Mouse (Mus musculus) MEL (cell line): Measurements from ENCODE around the gene Rsph1.

Source experiments
- CHD1 ChIP-seq: IDR thresholded peaks from 2 replicates; pipeline ENCODE4 v1.6.1; 2012; ENCODE audit warnings: low read depth, mild to moderate bottlenecking, inconsistent platforms, low read length, improper control_type of control experiment
- CTCF ChIP-seq, 3 experiments: IDR thresholded peaks in 2 of 3; conservative IDR thresholded peaks in 1 of 3; 2 replicates each; pipeline ENCODE4 v1.5.1; 2011 to 2012; ENCODE audit warnings: low read length in 3 of 3, low read depth in 2 of 3, mild to moderate bottlenecking in 2 of 3, improper control_type of control experiment in 1 of 3, inconsistent platforms in 1 of 3, mixed read lengths in 1 of 3, moderate library complexity in 1 of 3; ENCODE audit not compliant: control insufficient read depth in 1 of 3, insufficient read depth in 1 of 3, poor library complexity in 1 of 3, severe bottlenecking in 1 of 3
- ELF1 ChIP-seq: IDR thresholded peaks from 2 replicates; pipeline ENCODE4 v1.6.1; 2014; ENCODE audit warnings: low read depth, mild to moderate bottlenecking, inconsistent platforms, low read length, improper control_type of control experiment, moderate library complexity
- EP300 ChIP-seq, 2 experiments: IDR thresholded peaks; 2 replicates each; pipeline ENCODE4 v1.6.1; 2011; ENCODE audit warnings: improper control_type of control experiment in 2 of 2, low read length in 2 of 2, low read depth in 1 of 2, mild to moderate bottlenecking in 1 of 2
- MAX ChIP-seq: IDR thresholded peaks from 2 replicates; pipeline ENCODE4 v1.6.1; 2011; ENCODE audit warnings: low read length, improper control_type of control experiment
- MAZ ChIP-seq: IDR thresholded peaks from 2 replicates; pipeline ENCODE4 v1.6.1; 2012; ENCODE audit warnings: low read depth, mild to moderate bottlenecking, inconsistent platforms, low read length, improper control_type of control experiment
- NELFE ChIP-seq: IDR thresholded peaks from 2 replicates; pipeline ENCODE4 v1.6.1; 2011; ENCODE audit warnings: low read depth, low read length, improper control_type of control experiment
- POLR2A ChIP-seq, 2 experiments: IDR thresholded peaks; 2 replicates each; pipeline ENCODE4 v1.6.1; 2011 to 2012; ENCODE audit warnings: low read length in 2 of 2, mild to moderate bottlenecking in 2 of 2, control low read depth in 1 of 2, improper control_type of control experiment in 1 of 2, low read depth in 1 of 2, moderate library complexity in 1 of 2; ENCODE audit not compliant: control insufficient read depth in 1 of 2, insufficient read depth in 1 of 2, poor library complexity in 1 of 2
- POLR2AphosphoS2 ChIP-seq: IDR thresholded peaks from 2 replicates; pipeline ENCODE4 v1.6.1; 2011; ENCODE audit warnings: low read length, improper control_type of control experiment
- RCOR1 ChIP-seq: IDR thresholded peaks from 2 replicates; pipeline ENCODE4 v1.6.1; 2012; ENCODE audit warnings: low read depth, mild to moderate bottlenecking, inconsistent platforms, low read length, improper control_type of control experiment
- UBTF ChIP-seq: IDR thresholded peaks from 2 replicates; pipeline ENCODE4 v1.6.1; 2012; ENCODE audit warnings: low read depth, mild to moderate bottlenecking, inconsistent platforms, low read length, improper control_type of control experiment, moderate library complexity, borderline replicate concordance; ENCODE audit not compliant: insufficient read depth
- ZMIZ1 ChIP-seq: IDR thresholded peaks from 2 replicates; pipeline ENCODE4 v1.6.1; 2012; ENCODE audit warnings: low read depth, mild to moderate bottlenecking, inconsistent platforms, low read length, improper control_type of control experiment, moderate library complexity

GRCm38 (mm10) chr17:31254463-31254931, 22.7 kb downstream of the Rsph1 start:
- TF ChIP-seq POLR2A (IDR thresholded peaks at IDR 0.05; ENCODE audit: control insufficient read depth in 1 of 2, insufficient read depth in 1 of 2, low read depth in 1 of 2, low read length in 2 of 2, poor library complexity in 1 of 2) (no peak), CTCF (IDR thresholded peaks at IDR 0.05 in 2 of 3, conservative IDR thresholded peaks at IDR 0.05 in 1 of 3; ENCODE audit: control insufficient read depth in 1 of 3, insufficient read depth in 1 of 3, low read depth in 2 of 3, low read length in 3 of 3, poor library complexity in 1 of 3, severe bottlenecking in 1 of 3) (peak; percentile 51 to 66 (median 59)), CHD1 (no peak), ELF1 (no peak), EP300 (IDR thresholded peaks at IDR 0.05; ENCODE audit: low read depth in 1 of 2, low read length in 2 of 2) (no peak), NELFE (no peak), POLR2AphosphoS2 (no peak), MAX (no peak), ZMIZ1 (no peak), UBTF (no peak), RCOR1 (no peak), MAZ (no peak)
